Mouse (Mus musculus) mouse embryonic stem cell (cell line): ENCODE results near the gene Nxph3.

Source experiments
- in situ Hi-C, 2 experiments: fragments of 300-500 bp; cut with MboI; formaldehyde crosslinking; loops; 1 replicate in 1 of 2; 3 replicates in 1 of 2; pipeline ENCODE4 v1.14.3; 2019 to 2020; ENCODE audit warnings: low sequenced_read_pairs in 2 of 2, low pct_unique_long_range_greater_than_20kb in 1 of 2, mixed read lengths in 1 of 2; ENCODE audit not compliant: unreplicated experiment in 1 of 2

Nxph3 gene

GRCm38 (mm10) chr11:95521563-95521962 is 7.2 kb upstream of the Nxph3 start:
- in situ Hi-C loops: loop anchor here (10.0 to 25.0 kb wide), 3 partner anchors 97 to 409 kb away; partner anchors contain the start of gene Dlx3 (in 1 of the 2)

DNA sequence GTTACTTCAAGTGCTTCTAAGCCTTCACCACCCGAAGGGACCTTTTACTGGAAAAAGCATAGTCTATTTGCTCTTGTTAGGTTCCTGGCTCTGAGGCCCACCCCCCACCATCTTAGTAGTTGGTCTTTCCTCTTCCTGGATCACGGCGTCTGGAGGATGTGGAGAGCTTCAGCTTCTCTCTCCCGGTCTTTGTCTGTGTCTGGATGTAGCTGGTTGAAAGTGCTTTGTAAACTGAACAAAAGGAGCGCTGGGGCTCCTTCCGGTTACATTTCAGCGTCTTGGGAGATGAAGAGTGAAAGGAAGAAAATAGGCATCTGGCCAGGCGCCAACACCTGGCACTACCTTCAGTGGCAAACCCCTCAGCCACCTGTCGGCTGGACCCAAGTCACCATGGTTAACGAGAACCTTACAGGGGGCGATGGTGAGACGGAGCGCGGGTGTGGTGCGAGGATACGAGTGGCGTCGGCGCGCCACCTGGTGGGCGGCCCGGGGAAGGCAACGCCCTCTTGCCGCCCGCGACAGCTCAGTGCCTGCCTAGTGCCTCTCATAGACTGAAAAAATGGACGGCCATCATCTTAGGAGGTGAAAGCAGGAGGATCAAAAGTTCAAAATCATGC is 6.2 kb upstream of the Nxph3 start:
- in situ Hi-C loops: loop anchor here (10.0 to 25.0 kb wide), 3 partner anchors 96 to 408 kb away; partner anchors contain the start of gene Dlx3 (in 1 of the 2)

DNA sequence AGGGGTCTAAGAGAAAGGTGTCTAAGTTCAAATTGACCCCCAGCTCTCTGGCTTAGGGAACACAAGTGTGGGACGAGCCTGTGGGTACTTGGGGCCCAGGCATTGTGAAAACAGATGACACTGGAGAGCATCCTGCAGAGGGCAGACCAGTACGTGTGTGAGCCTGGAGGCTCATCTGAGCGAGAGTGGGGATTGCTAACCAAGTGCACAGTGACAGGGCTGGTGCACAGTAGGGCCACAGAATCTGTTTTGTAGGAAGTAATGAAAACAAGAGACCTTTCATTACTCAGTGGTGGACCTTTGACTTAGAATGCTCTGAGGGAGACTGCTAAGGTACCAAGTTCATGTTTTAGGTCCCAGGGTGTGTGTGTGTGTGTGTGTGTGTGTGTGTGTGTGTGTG is 5.6 kb upstream of the Nxph3 start:
- in situ Hi-C loops: loop anchor here (5.0 to 25.0 kb wide), 4 partner anchors 95 to 408 kb away; partner anchors contain the start of gene Dlx3 (in 1 of the 2)

DNA sequence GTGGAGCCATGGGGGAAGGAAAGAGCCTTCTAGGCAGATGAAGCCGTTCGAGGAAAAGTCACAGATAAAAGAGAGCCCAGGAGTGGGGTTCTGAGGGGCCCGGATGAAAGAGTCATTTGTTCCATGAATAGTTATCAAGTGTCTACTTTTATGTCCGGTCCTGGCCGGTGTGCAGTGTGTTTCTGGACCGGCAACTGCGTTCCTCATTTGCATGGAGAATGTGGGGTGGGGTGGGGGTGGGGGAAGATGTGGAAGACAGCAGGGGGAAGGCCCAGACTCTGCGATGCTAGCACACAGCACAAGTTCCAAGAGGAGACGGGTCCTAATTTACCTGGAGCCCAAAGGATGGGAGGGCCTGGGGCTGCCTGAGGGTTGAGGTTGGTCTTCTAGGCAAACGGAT is 4.9 kb upstream of the Nxph3 start:
- in situ Hi-C loops: loop anchor here (5.0 to 25.0 kb wide), 2 partner anchors 262 to 407 kb away; partner anchors contain the start of gene Dlx3 (in 1 of the 2)

DNA sequence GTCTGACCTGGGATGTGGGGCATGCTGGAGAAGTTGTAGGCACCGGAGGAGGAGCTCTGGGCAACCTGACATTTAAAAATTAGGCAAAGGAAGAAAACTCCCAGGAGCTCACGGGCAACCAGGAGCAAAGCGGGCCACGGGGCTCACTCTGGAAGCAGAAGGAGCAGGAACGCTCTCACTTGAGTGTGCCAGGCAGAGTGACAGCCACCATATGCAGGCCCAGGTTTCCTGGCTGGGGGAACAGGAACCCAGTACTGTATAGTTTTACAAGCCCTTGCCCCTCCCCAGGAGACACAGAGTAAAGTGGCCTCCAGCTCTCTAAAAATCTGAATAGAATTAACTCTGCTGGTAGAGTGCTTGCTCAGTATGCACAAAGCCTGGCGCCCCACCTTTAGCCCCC is 2.8 kb upstream of the Nxph3 start:
- in situ Hi-C loops: loop anchor here (5.0 to 25.0 kb wide), 2 partner anchors 260 to 405 kb away; partner anchors contain the start of gene Dlx3 (in 1 of the 2)

GRCm38 (mm10) chr11:95516491-95516911 is 2.1 kb upstream of the Nxph3 start:
- in situ Hi-C loops: loop anchor here (5.0 to 25.0 kb wide), 2 partner anchors 259 to 404 kb away; partner anchors contain the start of gene Dlx3 (in 1 of the 2)

- in situ Hi-C loops: loop anchor here (5.0 to 25.0 kb wide), 2 partner anchors 258 to 403 kb away; partner anchors contain the start of gene Dlx3 (in 1 of the 2)
These were observed 1.3 kb upstream of the Nxph3 start for GRCm38 (mm10) chr11:95515376-95516323.

- in situ Hi-C loops: loop anchor here in 1 of 2 experiments (25.0 kb wide), 1 partner anchor 401 kb away; the partner anchor contains the start of gene Dlx3
These were observed 691 bp downstream of the Nxph3 start for GRCm38 (mm10) chr11:95513461-95514297.

DNA sequence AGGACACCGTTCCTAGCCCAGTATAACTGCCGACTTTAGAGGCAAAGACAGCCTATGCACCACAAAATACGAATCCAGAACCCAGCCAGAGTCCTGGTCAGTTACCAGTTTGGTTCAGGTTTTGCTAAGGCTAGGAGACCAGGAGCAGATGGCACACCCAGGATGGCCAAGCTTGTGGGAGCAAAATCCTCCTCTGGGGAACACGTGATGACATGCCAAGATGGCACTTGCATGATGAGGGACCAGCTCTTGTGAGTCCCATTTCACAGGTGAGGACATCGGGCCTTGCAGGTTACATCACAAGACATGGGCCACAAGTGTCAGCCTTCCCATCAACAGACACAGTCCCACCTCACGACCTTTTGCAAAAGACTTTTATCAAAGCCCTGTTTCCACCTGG is 2.0 kb downstream of the Nxph3 start:
- in situ Hi-C loops: loop anchor here in 1 of 2 experiments (25.0 kb wide), 1 partner anchor 400 kb away; the partner anchor contains the start of gene Dlx3

DNA sequence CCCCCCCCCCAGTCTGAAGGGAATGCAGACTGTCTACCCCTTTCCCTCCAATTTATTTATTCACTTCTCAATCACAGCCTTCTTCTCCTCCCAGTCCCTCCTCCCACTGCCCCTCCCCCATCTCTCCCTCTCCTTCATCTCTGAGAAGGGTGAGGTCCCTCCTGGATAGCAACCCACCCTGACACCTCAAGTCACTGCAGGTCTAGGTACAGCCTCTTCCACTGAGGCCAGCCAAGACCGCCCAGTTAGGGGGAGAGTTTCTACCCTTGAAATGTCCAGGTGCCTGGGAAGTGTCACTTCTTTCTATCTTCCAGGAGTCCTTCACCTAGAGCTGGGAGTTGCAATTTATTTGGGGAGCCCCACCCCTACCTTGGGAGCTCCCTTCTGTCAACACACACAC is 2.5 kb downstream of the Nxph3 start:
- in situ Hi-C loops: loop anchor here in 1 of 2 experiments (25.0 kb wide), 1 partner anchor 400 kb away; the partner anchor contains the start of gene Dlx3

GRCm38 (mm10) chr11:95510631-95511030 is 3.7 kb downstream of the Nxph3 start:
- in situ Hi-C loops: loop anchor here in 1 of 2 experiments (25.0 kb wide), 1 partner anchor 398 kb away; the partner anchor contains the start of gene Dlx3

- in situ Hi-C loops: loop anchor here in 1 of 2 experiments (25.0 kb wide), 1 partner anchor 397 kb away; the partner anchor contains the start of gene Dlx3
These were observed 5.1 kb downstream of the Nxph3 start for GRCm38 (mm10) chr11:95509126-95509717.

GRCm38 (mm10) chr11:95508211-95508926 is 6.0 kb downstream of the Nxph3 start:
- in situ Hi-C loops: loop anchor here in 1 of 2 experiments (25.0 kb wide), 1 partner anchor 396 kb away; the partner anchor contains the start of gene Dlx3

DNA sequence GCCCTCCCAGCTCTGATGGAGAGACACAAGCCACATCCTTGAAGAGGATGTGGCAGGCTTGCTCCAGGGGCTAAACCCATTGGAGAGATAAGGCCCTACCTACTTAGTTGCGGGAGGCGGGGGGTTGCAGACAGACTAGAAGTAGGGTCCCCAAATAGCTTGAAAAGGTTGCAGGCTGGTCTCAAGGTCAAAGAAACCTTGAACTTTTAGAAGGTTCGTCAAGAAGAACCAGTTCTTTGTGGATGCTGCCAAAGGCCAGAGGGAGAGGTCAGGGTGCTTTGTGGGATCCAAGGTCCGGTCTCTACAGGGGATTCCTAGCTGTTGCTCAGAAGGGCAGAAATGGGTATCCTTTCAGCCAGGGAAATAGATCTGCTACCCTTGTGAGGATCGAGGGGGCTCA is 6.6 kb downstream of the Nxph3 start:
- in situ Hi-C loops: loop anchor here in 1 of 2 experiments (25.0 kb wide), 1 partner anchor 395 kb away; the partner anchor contains the start of gene Dlx3

DNA sequence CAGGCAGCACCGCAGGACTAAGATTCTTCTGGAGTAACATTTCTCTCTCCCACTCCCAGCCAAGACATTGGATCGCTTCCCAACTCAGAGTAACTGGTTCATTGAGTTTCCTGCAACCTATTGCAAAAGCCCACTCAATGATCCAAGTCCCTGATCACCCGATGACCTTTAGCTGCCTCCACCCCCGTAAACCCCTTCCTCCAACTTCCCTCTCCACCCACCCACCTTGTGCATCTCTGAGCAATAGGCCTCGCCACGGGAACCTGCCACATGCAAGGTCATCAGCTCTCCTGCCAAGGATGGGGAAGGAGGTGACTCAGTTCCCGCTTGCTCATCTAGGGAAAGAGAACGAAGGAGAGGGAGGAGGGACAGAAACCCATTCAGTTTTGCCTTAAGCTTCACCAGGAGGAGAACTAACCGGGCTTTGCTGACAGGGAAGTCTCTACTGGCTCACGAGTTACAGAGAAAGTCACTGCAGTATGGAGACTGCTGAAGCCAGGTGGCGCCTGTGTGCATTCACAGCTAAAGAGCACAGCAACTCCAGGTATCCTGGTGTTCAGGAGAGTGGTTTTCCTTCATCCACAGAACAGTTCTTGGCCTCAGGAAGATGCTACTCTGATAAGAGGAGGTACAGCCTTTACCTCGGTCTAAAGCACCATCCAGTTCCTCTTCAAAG is 7.2 kb downstream of the Nxph3 start:
- in situ Hi-C loops: loop anchor here in 1 of 2 experiments (25.0 kb wide), 1 partner anchor 395 kb away; the partner anchor contains the start of gene Dlx3

GRCm38 (mm10) chr11:95504271-95504731 is 10.1 kb downstream of the Nxph3 start:
- in situ Hi-C loops: loop anchor here in 1 of 2 experiments (25.0 kb wide), 1 partner anchor 392 kb away; the partner anchor contains the start of gene Dlx3
